Mouse (Mus musculus) hematopoietic stem cell, adult 5-6 weeks (primary cell): ENCODE measurements at regions not wholly inside any gene's neighbourhood (a gene's known extent, or its start where the extent isn't known, plus 50 kb on each side); places are given as distances from the start of the nearest gene placed in this dataset.
A peak's percentile ranks its signal among the peaks of the same experiment; 100 is the strongest.
"Not testable (repeated sequence)": the region's sequence is repeated elsewhere in the genome, so short reads cannot be mapped to it uniquely, and the experiment has no call there.

Experiments used
- ATAC-seq, 2 experiments: fragments of 125-278 bp in 1 of 2; replicated peaks in 1 of 2; 2 replicates each; pipeline ENCODE4 v1.8.0; 2016 to 2017; ENCODE audit warnings: inconsistent platforms in 2 of 2, mild to moderate bottlenecking in 2 of 2, moderate number of reproducible peaks in 2 of 2, low read depth in 1 of 2, moderate TSS enrichment in 1 of 2; ENCODE audit not compliant: low FRiP score in 2 of 2, poor library complexity in 2 of 2, severe bottlenecking in 2 of 2, insufficient read depth in 1 of 2, low TSS enrichment in 1 of 2

DNA sequence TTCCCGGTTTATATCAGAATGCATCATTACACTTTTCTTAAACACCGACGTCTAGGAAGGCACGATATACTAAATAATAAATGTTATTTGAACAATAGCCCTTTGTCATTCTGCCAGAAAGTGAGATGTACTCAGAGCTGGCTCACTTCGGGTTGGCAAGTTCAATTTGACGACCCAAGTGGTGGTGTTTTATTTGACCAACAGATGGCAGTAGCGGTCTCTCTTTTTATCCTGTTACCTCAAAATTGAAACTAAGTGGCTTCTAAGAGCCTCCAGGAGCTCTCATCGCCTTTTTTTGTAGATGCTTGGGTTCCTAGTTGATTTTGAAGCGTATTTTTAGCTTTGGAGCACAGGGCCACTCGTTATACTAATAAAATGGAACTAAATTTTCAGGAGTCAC lies 66.7 kb upstream of the Chmp2b start:
- peak; percentile 90 to 92 for ATAC-seq

DNA sequence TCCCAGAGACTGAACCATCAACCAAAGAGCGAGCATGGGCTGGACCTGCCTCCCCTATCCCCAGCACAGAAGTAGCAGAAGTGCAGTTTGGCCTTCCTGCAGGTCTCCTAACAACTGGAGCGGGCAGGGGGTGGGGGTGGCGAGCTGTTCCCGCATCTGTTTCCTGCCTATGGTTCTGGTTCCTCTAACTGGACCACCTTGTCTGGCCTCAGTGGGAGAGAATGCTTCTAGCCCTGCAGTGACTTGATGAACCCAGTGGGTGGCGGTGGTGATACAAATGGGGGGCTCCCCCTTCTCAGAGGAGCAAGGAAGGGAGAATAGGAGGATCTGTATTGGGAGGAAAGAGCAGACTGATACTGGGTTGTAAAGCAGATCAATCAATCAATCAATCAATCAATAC lies 69.2 kb upstream of the Chmp2b start:
- peak; percentile 83 to 84 for ATAC-seq

DNA sequence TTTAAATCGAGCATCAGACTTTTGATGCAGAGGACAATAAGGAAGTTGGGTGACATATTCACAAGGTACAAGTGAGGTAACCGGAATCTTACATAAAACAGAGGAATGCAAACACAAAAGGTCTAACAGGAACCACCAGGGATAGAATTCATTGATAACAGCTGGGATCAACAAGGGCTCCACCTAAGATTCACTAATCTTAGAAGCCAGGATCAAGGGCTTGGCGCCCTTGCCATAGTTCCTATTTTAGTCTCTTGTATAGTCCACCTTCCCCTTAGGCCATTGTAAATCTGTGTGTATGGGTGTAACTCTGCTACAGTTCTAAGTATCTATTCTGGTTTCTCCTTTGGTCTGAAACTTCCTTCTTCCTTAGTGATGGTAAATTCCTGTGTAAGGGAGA lies 84.2 kb upstream of the Chmp2b start:
- not testable (repeated sequence) for ATAC-seq

DNA sequence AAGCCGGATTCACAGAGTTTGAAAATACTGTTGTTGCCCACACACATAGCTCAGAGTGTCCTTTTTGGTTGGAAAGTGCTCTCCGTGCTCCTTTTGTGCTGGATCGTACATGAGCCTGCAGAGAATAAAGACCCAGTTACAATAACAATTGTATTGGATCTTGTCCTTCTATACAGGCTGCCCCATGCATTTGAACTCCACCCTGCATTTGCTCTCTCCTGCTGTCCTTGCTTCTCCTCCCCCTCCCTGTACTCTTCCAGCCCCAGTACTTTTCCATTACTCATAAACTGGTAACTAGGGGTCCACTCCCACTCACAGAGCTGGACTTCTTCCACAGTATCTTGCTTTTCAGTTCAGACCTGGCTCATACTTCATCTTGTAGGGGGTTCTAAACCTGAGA lies 86.5 kb upstream of the Chmp2b start:
- no peak for ATAC-seq

DNA sequence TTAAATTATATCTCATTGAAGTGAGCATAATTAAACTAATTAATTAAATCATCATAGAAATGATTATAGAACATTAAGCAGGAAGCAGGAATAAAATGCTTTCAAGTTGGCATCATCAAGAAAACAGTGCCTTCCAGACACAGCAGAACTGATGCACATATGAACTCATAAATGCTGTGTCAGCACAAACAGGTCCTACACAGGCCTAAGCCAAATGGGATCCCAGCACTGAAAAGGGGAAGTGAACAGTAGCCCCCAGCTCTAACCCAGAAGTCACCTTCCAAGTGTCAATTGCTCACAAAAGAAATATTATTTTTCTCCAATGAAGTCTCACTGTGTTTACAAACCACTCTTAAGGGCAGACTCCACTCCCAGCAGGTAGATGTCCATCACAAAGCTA lies 93.0 kb upstream of the Chmp2b start:
- ATAC-seq, result peak; percentile 85 to 91

DNA sequence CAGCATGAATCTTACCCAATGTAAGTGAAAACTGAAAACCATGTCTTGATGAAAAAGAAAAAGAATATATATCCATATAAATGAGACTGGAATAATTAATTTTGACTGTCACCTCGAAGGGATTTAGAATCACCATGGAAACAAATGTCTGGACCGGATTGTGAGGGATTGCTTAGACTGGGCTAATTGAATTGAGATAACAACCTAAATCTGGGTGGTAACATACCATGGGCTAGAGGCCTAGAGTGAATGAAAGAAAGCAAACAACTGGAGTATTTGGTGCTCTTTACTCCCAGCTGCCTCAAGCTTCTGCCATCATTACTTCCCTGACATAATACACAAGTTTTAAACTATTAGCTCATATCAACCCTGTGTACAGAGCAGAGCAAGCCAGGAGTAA lies 95.3 kb upstream of the Chmp2b start:
- ATAC-seq, result no peak

DNA sequence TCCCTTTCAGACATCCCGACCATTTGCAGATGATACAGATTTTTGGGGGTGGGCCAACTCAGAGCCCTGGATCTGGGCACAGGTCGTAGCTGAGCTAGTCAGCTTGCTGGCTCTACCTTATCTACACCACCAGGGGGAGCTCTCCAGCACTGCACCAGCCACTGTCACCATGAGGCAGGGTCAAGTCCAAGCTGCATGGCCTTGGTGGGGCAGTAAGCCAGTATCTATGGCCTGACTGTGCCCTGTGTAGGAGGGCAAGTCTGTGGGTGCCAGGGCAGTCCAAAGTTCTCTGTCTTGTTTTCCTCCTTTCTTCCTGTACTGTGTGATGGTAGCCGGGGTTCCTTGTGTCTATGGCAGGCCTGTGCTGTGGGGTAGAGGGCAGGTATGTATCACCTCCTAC lies 102.3 kb upstream of the Chmp2b start:
- peak; percentile 87 to 91 for ATAC-seq

DNA sequence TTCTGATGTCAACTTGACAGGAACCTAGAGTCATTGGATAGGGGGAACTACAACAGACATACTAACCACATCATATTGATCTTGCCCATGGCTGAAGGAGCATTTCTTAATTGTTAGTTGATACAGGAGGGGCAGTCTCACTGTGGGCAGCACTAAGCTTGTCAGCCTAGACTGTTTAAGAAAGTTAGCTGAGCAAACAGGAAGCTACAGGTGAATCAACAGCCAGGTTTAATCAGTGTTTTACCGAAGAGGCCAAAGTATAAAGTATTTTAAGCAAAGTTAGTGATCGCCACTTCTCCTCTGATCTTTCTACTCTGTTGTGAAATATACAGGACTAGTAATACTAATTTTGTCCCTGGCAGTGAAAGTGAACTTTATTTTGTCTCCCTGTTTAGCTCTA lies 109.6 kb upstream of the Chmp2b start:
- ATAC-seq, result no peak

DNA sequence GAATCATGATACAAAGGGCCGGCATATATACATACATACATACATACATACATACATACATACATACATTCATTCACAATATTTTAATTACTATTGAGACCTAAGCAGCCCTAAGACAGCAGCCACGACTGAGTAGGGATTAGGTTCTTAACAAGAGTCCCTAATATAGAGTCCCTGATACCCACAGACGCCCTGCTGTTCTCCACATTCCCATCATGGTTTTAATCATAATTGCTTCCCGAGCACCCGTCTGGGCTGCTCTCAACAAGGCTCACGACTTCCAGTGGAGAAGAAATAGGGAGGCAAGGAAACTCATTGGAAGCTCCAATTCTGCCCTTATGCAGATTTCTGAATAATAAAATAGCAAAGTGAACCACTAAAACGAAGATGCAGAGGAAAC lies 120.6 kb upstream of the Chmp2b start:
- no peak for ATAC-seq

DNA sequence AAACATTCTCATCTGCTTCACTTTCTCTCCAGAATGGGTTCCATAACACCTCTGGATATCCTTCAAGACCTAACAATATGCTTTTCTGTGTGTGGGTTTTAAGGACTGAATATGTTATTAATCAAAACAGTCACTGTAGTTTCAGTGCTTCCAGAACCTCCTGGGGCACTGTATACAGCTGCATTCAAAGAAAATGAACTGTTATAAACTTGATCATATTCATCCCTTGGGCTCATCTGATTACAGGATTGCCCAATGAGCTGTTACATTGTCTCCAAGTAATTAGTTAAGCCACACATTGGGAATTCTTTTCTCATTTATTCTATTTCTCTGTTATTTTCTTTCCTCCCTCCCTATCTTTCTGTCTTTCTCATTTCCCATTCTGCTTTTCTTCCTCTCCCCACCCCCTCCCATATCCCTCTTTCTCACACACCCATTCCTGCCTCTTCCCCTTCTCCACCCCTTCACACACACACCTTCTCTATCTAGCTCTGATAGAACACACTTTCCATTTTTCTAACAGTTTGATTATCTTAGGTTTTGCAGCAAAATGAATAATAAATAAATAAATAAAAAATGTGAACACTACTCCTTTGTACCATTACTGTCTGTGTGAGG lies 121.3 kb upstream of the Chmp2b start:
- ATAC-seq, result no peak

DNA sequence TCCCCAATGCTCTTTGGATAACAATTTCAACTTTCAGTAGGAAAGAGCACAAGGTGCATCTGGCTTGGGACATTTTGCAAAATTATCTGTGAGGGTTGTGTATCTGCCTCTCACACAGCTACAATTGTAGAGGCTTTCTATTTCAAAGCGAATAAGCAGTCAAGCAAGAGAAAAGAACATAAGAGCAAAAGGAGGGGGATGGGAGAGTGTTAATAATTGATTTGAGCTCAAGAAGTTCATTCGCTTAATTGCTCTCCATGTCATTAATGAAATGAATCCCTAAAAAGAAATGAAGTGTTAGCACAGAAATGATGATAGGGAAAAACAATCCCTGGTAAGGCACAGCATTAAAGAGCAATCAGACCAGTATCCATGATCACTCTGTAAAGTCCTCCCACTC lies 121.4 kb upstream of the Vgll3 start:
- no peak for ATAC-seq

DNA sequence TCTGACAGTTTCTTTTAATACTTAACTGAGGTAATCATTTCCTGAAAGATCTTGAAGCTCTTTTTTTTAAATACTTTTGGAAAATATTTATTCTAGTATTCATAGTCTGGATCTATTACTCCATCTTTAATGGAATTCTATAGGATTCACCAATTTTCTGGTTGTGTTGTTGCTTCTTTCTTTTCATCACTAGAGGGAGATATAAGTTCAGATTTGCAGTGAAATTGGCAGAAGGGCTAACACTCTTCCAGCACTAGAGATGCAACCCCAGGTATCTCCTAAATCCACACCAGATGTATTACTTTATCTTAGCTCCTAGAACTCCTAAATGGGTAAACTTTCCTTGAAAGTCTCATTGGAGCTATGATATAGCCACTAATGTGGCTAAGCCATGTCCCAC lies 99.4 kb upstream of the Vgll3 start:
- ATAC-seq, result no peak

DNA sequence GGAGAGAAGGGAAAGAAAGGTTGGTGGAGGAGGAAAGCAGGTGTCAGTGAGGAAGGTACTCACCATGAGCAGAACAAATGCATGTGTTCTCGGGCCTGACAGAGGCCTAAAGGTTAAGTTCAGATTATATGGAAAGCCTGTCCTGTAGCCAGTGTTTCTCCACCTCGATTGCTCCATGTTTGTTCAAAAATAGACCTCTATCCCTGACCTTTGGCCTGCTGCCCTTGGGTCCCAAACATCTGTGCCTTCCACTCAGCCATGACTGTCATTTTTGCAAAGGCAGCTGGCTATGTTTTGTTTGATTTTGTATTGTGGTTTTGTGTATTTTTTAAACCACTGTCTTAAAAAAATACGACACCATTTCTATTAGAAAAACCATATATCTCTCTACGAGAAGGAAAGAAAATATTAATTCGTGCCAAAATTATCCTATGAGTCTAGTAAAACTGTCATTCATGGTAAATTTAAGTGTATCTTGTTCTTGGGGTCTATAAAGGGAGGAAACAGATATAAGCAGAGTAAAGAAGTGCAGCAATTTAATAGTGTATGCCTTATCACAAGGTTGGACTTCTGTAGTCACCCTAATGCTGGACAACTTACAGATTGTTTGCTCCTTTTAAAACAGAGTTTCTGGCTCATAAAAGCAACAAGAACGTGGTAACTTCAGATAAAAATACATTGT lies 96.1 kb upstream of the Vgll3 start:
- no peak for ATAC-seq

DNA sequence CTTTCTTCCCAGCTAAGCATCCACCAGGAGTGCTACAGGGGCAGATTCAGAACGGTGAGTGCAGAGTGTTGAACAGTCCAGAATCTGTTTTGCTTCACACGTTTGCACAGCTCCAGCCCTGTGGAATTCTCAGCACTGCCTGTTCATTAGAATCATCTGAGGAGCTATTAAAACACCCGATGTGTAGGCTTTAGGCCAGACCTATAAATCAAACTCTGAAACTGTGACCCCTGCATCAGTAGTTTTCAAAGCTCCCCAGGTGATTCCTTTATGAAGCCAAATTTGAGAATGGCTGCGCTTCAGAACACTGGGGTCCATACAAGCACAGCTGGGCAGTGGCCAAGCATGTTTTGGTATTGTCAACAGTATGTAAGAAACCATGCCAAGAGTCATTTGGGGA lies 94.1 kb upstream of the Vgll3 start:
- ATAC-seq, result no peak

DNA sequence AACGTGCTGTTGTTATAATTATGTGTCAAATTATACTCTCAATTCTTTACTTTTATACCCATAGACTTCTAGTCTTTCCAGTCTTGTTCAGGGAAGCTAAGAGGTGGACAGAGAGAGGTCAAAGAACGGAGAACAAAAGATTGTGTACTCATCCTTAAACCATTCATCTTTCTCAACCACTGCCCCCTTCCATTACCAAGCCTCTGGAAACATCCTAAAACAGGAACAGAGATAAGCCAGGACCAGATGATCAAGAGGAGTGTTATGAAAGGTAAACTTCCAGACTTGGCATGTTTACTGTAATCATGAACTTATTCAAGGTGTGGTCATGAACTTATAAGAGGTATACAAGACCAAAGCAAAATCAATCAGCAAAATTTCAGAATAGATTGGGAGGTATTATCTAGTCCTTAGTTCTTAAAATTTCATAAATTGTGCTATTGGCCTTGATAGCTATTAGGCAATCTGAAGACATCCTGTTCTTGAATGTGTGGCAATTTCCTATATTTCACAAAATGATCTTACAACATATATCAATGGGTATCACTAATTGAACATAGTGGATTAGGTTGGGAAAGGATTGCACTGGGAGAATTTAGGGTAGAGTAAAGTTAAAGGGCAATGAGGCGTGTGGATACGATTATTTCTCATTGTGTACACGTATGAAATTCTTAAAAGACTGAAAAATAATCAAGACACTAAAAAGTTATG lies 89.3 kb upstream of the Vgll3 start:
- ATAC-seq, result peak in 1 of 2 experiments; percentile 45; a peak in 1 of 4 replicates

DNA sequence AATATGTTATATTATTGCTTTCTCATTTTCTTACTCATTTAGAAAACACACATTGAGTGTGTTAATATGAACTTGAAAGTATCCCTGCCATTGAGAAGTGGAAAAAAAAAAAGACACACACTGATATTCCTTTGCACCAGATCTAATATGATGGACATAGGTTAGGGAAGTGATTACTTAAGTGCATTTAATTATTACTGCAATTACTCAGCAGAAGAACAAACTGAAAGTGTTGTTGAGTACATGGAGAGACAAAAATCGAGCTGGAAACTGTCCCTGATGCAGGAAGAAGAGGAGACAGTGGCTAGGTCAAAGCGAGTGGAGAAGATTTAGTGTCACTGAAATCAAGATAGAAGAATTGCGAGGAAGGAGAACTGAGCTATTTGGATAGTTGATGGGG lies 88.8 kb upstream of the Vgll3 start:
- ATAC-seq, result no peak

DNA sequence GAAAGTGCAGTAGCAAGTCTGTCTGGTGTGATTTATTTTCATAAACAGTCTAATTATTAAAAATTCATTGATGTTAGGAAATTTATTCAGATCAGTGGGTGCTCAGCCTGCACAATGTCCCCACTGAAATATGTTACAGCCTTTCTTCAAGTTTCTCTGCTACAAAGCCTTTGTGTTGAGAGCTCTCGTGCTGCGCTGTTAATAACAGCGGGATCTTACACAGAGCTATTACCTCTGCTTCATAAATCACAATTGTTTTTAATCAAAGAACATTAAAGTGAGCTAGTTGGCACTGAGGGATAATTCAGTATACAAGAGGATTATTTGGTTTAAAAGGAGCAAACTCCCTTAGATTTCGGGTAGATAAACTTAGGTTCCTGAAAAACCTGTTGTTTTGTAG lies 85.7 kb upstream of the Vgll3 start:
- ATAC-seq, result no peak

DNA sequence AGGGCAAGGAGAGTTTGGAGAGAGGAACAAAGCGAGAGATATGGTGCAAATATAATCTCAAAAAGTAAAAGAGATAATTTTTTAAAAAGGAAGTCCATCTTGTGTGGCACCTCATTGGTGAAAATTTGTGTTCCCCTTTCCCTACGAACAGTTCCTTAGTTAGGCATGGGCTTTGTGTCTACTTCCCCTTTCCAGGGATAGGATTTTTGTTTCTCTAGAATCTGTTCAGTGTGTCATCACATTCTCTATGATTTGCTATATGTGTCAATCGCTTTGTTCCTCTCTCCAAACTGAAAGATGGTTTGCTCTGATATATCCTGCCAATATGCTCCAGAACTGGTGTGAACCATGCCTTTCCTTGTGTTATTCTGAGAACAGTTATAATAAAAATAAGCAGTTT lies 75.4 kb upstream of the Vgll3 start:
- ATAC-seq, result no peak; a peak in 1 of 4 replicates

DNA sequence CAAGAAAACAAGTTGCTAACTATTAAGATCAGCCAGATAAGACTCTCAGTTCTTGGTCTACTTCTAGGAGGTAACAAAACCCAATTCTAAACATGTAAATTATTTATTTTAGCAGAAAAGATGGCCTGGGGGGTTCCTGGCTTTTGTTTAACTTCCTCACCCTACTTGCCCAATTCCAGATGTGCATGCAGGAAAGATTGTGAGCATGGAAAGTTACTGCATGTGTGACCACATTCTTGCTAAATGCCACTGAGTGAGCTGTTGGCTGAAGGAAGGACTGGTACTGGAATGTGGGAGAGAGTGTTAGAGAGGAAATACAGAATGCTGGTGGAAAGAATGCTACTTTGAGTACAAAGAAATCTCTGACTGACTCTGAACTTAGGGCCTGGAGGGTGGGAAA lies 72.1 kb upstream of the Vgll3 start:
- no peak for ATAC-seq
